8 mouse cellular contexts compared by ENCODE assay signal in genomic region chr2:26483230-26483869, GRCm38 (mm10). TPM values are rescaled to one million over a fixed set of nuclear protein-coding genes. Genes with fewer than 3 reads are reported as not detected.
A peak's percentile ranks its signal among the peaks of the same experiment; 100 is the strongest.
DNase-seq lines count a peak whose midpoint lies in the region; ATAC-seq and TF ChIP-seq lines count a peak whose summit lies in the region.

No protein-coding gene starts in this region.

- peaks cover 41% of the 10 kb centered on the region for H3K36me3 ChIP-seq in kidney, postnatal 0 days (ENCODE audit: insufficient read depth, low read length)
- H3K36me3 ChIP-seq in forebrain, embryonic 15.5 days = peaks cover 14% of the 10 kb centered on the region
- peaks cover 20% of the 10 kb centered on the region for H3K36me3 ChIP-seq in liver, embryonic 13.5 days
- peaks cover 25% of the 10 kb centered on the region for H3K36me3 ChIP-seq in small intestine, adult 2 months (ENCODE audit: control insufficient read depth, insufficient read depth, low read length)

- no peaks in the 10 kb centered on the region for H3K9me3 ChIP-seq in kidney, postnatal 0 days (replicated peaks; ENCODE audit: low read length)
- H3K9me3 ChIP-seq in forebrain, embryonic 15.5 days = no peaks in the 10 kb centered on the region
- no peaks in the 10 kb centered on the region for H3K9me3 ChIP-seq in liver, embryonic 13.5 days (replicated peaks)

- H3K9ac ChIP-seq in kidney, postnatal 0 days (ENCODE audit: low read depth, low read length) = no peak overlapping the region
- no peak overlapping the region for H3K9ac ChIP-seq in forebrain, embryonic 15.5 days (replicated peaks)
- no peak overlapping the region for H3K9ac ChIP-seq in liver, embryonic 13.5 days

- peaks cover 67% of the 10 kb centered on the region for H3K4me1 ChIP-seq in kidney, postnatal 0 days (replicated peaks; ENCODE audit: insufficient read depth, low read length)
- H3K4me1 ChIP-seq in forebrain, embryonic 15.5 days = peaks cover 72% of the 10 kb centered on the region
- H3K4me1 ChIP-seq in liver, embryonic 13.5 days (replicated peaks) = peaks cover 72% of the 10 kb centered on the region
- H3K4me1 ChIP-seq in small intestine, adult 2 months (ENCODE audit: control insufficient read depth, insufficient read depth, insufficient read length, low read length) = peaks cover 65% of the 10 kb centered on the region

- no peak for DNase-seq in kidney, postnatal 0 days (ENCODE audit: low spot score)
- DNase-seq in kidney, adult 9 months = no peak
- DNase-seq in liver, embryonic 13.5 days = no peak
- DNase-seq in urinary bladder, postnatal 25 days (ENCODE audit: low spot score) = no peak
- no peak for DNase-seq in c-Kit-positive CD71-positive TER-119-positive erythroid progenitor cells, embryonic 14.5 days (ENCODE audit: low spot score)
- DNase-seq in adipocyte (ENCODE audit: low spot score) = no peak

- no peak overlapping the region for H3K4me3 ChIP-seq in kidney, postnatal 0 days (replicated peaks; ENCODE audit: low read depth, low read length)
- no peak overlapping the region for H3K4me3 ChIP-seq in forebrain, embryonic 15.5 days
- no peak overlapping the region for H3K4me3 ChIP-seq in liver, embryonic 13.5 days (replicated peaks)
- no peak overlapping the region for H3K4me3 ChIP-seq in small intestine, adult 2 months (ENCODE audit: low read depth, low read length)

- no peak for ATAC-seq in kidney, postnatal 0 days (replicated peaks; ENCODE audit: low FRiP score, low read depth)
- no peak for ATAC-seq in forebrain, embryonic 15.5 days (replicated peaks)
- peak; percentile 37; the same call in 1 of the 2 replicates for ATAC-seq in liver, embryonic 13.5 days (ENCODE audit: low read depth)

- WGBS in kidney, postnatal 0 days = 50% methylated on average over 13 of the region's 13 CpGs
- 60% methylated on average over 13 of the region's 13 CpGs for WGBS in forebrain, embryonic 15.5 days
- whole genome bisulfite sequencing in liver, embryonic 13.5 days (ENCODE audit: insufficient replicate concordance) = 13% methylated on average over 13 of the region's 13 CpGs
- WGBS in small intestine, adult 2 months = 21% methylated on average over 13 of the region's 13 CpGs

- TF ChIP-seq POLR2A in small intestine, adult 2 months (IDR thresholded peaks at IDR 0.05; ENCODE audit: low read depth, low read length) = no peak

- TF ChIP-seq CTCF in kidney, postnatal 0 days (IDR thresholded peaks at IDR 0.05; ENCODE audit: low read depth) = no peak
- TF ChIP-seq CTCF in small intestine, adult 2 months (IDR thresholded peaks at IDR 0.05; ENCODE audit: extremely low read depth, insufficient read length, insufficient replicate concordance, low read depth, low read length) = no peak

- no peaks in the 10 kb centered on the region for H3K27me3 ChIP-seq in kidney, postnatal 0 days (ENCODE audit: insufficient read depth, low read length)
- no peaks in the 10 kb centered on the region for H3K27me3 ChIP-seq in forebrain, embryonic 15.5 days
- H3K27me3 ChIP-seq in liver, embryonic 13.5 days = no peaks in the 10 kb centered on the region
- no peaks in the 10 kb centered on the region for H3K27me3 ChIP-seq in small intestine, adult 2 months (ENCODE audit: control insufficient read depth, insufficient read depth, low read length)

- H3K27ac ChIP-seq in kidney, postnatal 0 days = peak overlapping the region; percentile 85
- H3K27ac ChIP-seq in forebrain, embryonic 15.5 days (replicated peaks) = peak overlapping the region; percentile 93
- peak overlapping the region; percentile 47 for H3K27ac ChIP-seq in liver, embryonic 13.5 days
- peak overlapping the region; percentile 61 for H3K27ac ChIP-seq in small intestine, adult 2 months (ENCODE audit: insufficient read depth, low read depth, low read length)

- H3K4me2 ChIP-seq in kidney, postnatal 0 days (ENCODE audit: low read length) = no peak overlapping the region
- no peak overlapping the region for H3K4me2 ChIP-seq in forebrain, embryonic 15.5 days (replicated peaks)
- 0 out of 2 replicates have a peak overlapping the region, but pooled peaks have one; percentile 8 for H3K4me2 ChIP-seq in liver, embryonic 13.5 days

RNA-seq across cellular contexts. Expression of gene Notch1, which starts 33.1 kb away (rescaled TPM):
- polyA plus RNA-seq in kidney, postnatal 0 days (2015; fragmentation: Nextera tagmentation; extraction: Ambion mirVana) = 12.1 and 12.9 TPM in 2 replicates
- 22.6 and 26.1 TPM in 2 replicates for polyA plus RNA-seq in forebrain, embryonic 15.5 days (2015; fragmentation: Nextera tagmentation; extraction: Ambion mirVana)
- polyA plus RNA-seq in liver, embryonic 13.5 days (2015; fragmentation: Nextera tagmentation; extraction: Ambion mirVana) = 1.5 and 1.6 TPM in 2 replicates
- 19.6 and 21.6 TPM in 2 replicates for polyA plus RNA-seq in small intestine, adult 2 months (2012; rRNA removed)

RNA-seq across cellular contexts. Expression of gene Sec16a, which starts 38.3 kb away (rescaled TPM):
- polyA plus RNA-seq in kidney, postnatal 0 days (2015; fragmentation: Nextera tagmentation; extraction: Ambion mirVana) = 16.4 and 16.6 TPM in 2 replicates
- polyA plus RNA-seq in forebrain, embryonic 15.5 days (2015; fragmentation: Nextera tagmentation; extraction: Ambion mirVana) = 18.3 and 19.8 TPM in 2 replicates
- polyA plus RNA-seq in liver, embryonic 13.5 days (2015; fragmentation: Nextera tagmentation; extraction: Ambion mirVana) = 6.9 and 8.5 TPM in 2 replicates
- polyA plus RNA-seq in small intestine, adult 2 months (2012; rRNA removed) = 72.4 and 105 TPM in 2 replicates
